Mouse (Mus musculus) hindbrain, postnatal 0 days (tissue): ENCODE measurements around the gene Spg11. TPM values are rescaled to one million over a fixed set of nuclear protein-coding genes. Genes with fewer than 3 reads are reported as not detected.

Source experiments
- ATAC-seq: fragments of 200-750 bp; cut with Nextera tagmentation; 2 replicates; pipeline ENCODE4 v1.8.0; 2017; ENCODE audit warnings: mild to moderate bottlenecking, moderate TSS enrichment, moderate library complexity
- DNase-seq: peaks from one replicate; pipeline ENCODE4 v3.0.0-alpha.2; 2015; ENCODE audit warnings: low spot score
- H3K27ac ChIP-seq: fragments of 300-500 bp; sonication (generic); 2 replicates; pipeline ENCODE4 v1.5.1; 2014; ENCODE audit warnings: mild to moderate bottlenecking
- H3K27me3 ChIP-seq: fragments of 300-500 bp; sonication (generic); 2 replicates; pipeline ENCODE4 v1.6.1; 2014; ENCODE audit warnings: low read length, mixed read lengths; ENCODE audit not compliant: insufficient read depth
- H3K36me3 ChIP-seq: fragments of 300-500 bp; sonication (generic); 2 replicates; pipeline ENCODE4 v1.6.1; 2014; ENCODE audit warnings: low read length, mixed read lengths; ENCODE audit not compliant: insufficient read depth
- H3K4me1 ChIP-seq: fragments of 300-500 bp; sonication (generic); 2 replicates; pipeline ENCODE4 v1.6.1; 2014; ENCODE audit warnings: antibody characterized with exemption, low read length, mixed read lengths; ENCODE audit not compliant: insufficient read depth
- H3K4me2 ChIP-seq: fragments of 300-500 bp; sonication (generic); 2 replicates; pipeline ENCODE4 v1.6.1; 2014; ENCODE audit warnings: low read depth, mild to moderate bottlenecking, low read length, moderate library complexity, mixed read lengths
- H3K4me3 ChIP-seq: fragments of 300-500 bp; sonication (generic); 2 replicates; pipeline ENCODE4 v1.5.1; 2014; ENCODE audit warnings: low read length
- H3K9ac ChIP-seq: fragments of 300-500 bp; sonication (generic); replicated peaks from 2 replicates; pipeline ENCODE4 v1.6.1; 2014; ENCODE audit warnings: mild to moderate bottlenecking, low read length, moderate library complexity, mixed read lengths
- H3K9me3 ChIP-seq: fragments of 300-500 bp; sonication (generic); 2 replicates; pipeline ENCODE4 v1.6.1; 2016; ENCODE audit warnings: low read length, mixed read lengths
- CTCF ChIP-seq: IDR thresholded peaks from 2 replicates; pipeline ENCODE4 v1.5.1; 2016; ENCODE audit warnings: antibody characterized with exemption, control low read depth, low read depth
- whole genome bisulfite sequencing: fragments of 180-500 bp; shearing (Covaris S2); extraction: QIAGEN DNeasy Blood & Tissue Kit; methylation state at CpG from one replicate; pipeline ENCODE4 v1.1.7; 2014; 5-methylcytosine and 5-hydroxymethylcytosine counted together
- polyA plus RNA-seq: library from polyadenylated mRNA; unstranded; fragments of >200 nt; fragmentation: Nextera tagmentation; extraction: Ambion mirVana; gene quantifications from 2 replicates; pipeline ENCODE4 v1.2.1, GENCODE M21; 2015
- total RNA-seq: library from RNA; depleted of rRNA; stranded (reverse); fragments of >200 nt; gene quantifications from 2 replicates; pipeline ENCODE4 v1.2.3, GENCODE M21; 2014

The Spg11 gene
- total and polyA plus RNA-seq, 2 experiments from 2014 or later = 4.3 to 21.9 TPM

GRCm38 (mm10) chr2:122159667-122160066 lies 41.5 kb upstream of the Spg11 start:
- ATAC-seq (no peak), DNase-seq (no peak)
- no peak for TF ChIP-seq CTCF
- 92% methylated on average over 6 of the region's 6 CpGs for WGBS
- Histone ChIP-seq H3K9me3 (no peaks in the 10 kb centered on the region), H3K4me2 (no peak overlapping the region), H3K4me3 (no peak overlapping the region), H3K36me3 (no peaks in the 10 kb centered on the region), H3K9ac (no peak overlapping the region), H3K27ac (no peak overlapping the region), H3K27me3 (no peaks in the 10 kb centered on the region), H3K4me1 (no peaks in the 10 kb centered on the region)

DNA sequence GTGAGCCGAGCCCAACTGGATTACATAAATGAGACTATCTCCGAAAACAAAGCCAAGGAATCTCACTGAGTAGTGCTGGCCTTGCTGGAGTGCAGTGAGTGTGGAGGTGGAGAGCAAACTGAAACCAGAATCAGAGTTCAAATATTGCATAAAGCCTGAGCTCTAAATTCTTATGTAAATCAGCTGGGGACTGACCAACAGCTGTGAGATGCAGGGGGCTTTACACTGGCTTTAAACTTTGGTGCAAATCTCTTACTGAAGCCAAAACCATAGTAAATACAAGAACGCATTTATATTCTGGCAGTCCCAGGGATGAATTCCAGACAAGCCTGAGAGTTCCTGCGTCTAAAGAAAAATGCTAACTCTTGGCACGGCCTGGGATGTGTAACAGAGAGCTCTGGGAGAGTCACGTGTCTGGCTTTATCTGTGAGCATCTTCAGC lies 40.2 kb upstream of the Spg11 start:
- no peaks in the 10 kb centered on the region for H3K36me3 ChIP-seq
- H3K4me3 ChIP-seq = no peak overlapping the region
- H3K9ac ChIP-seq = no peak overlapping the region
- no peak overlapping the region for H3K4me2 ChIP-seq
- no peaks in the 10 kb centered on the region for H3K27me3 ChIP-seq
- DNase-seq = peak; percentile 4
- 51% methylated on average over 6 of the region's 6 CpGs for WGBS
- no peaks in the 10 kb centered on the region for H3K4me1 ChIP-seq
- no peak for TF ChIP-seq CTCF
- H3K9me3 ChIP-seq = no peaks in the 10 kb centered on the region
- H3K27ac ChIP-seq = no peak overlapping the region
- no peak for ATAC-seq

DNA sequence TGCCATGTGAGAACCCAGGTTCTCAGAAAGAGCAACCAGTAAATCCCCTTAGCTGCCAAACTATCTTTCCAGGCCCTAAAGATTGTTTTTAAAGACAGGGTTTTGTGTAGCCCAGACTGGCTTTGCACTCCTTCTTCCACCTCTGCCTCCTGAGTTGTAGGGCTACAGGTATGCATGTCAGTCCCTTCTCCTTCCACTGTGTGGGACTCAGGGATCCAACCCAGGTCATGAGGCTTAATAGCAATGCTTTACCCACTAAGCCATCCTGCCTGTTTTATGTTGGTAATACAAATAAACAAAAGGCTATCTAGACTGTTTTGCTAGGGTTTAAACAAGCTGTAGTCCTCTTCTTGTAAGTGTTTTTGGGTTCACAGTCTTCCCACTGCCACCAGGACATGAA lies 39.4 kb upstream of the Spg11 start:
- TF ChIP-seq CTCF = no peak
- Histone ChIP-seq H3K27ac (no peak overlapping the region), H3K36me3 (no peaks in the 10 kb centered on the region), H3K9ac (no peak overlapping the region), H3K4me2 (no peak overlapping the region), H3K4me3 (no peak overlapping the region), H3K27me3 (no peaks in the 10 kb centered on the region), H3K9me3 (no peaks in the 10 kb centered on the region), H3K4me1 (no peaks in the 10 kb centered on the region)
- ATAC-seq (no peak), DNase-seq (no peak)

DNA sequence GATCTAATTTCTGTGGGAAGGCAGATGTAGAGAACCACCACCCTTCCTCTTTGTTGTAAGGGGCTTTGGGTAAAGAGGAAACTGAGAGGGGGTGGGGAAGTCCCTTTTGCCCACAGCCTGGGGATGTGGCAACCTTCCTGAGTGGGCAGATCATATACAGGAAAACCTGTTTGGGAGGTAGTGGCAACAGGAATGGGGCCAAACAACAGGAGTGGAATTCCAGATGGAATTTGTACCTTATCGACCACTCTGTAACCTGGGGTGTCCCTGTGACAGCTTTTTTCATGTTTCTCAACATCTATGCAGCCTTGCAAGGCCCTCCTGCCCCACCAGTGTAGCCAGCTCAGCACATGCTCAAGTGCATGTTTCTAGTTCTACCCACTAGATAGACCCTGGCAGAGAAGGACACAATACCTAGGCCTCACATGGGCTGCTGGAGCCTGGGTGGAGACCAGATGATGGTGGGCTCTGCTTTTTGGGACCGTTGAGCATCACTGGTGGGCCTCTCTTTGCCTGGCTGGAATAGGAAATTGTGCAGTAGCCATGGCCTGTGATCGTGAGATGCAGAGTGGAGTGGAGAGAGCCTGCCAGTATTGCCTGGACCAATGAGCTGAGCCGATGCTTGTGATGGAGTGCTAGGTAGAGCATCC lies 38.0 kb upstream of the Spg11 start:
- ATAC-seq (no peak), DNase-seq (no peak)
- H3K4me1 ChIP-seq = no peaks in the 10 kb centered on the region
- WGBS = 90% methylated on average over 4 of the region's 4 CpGs
- no peaks in the 10 kb centered on the region for H3K27me3 ChIP-seq
- H3K36me3 ChIP-seq = no peaks in the 10 kb centered on the region
- no peaks in the 10 kb centered on the region for H3K9me3 ChIP-seq
- no peak overlapping the region for H3K4me2 ChIP-seq
- no peak overlapping the region for H3K4me3 ChIP-seq
- no peak for TF ChIP-seq CTCF
- no peak overlapping the region for H3K9ac ChIP-seq
- H3K27ac ChIP-seq = no peak overlapping the region

DNA sequence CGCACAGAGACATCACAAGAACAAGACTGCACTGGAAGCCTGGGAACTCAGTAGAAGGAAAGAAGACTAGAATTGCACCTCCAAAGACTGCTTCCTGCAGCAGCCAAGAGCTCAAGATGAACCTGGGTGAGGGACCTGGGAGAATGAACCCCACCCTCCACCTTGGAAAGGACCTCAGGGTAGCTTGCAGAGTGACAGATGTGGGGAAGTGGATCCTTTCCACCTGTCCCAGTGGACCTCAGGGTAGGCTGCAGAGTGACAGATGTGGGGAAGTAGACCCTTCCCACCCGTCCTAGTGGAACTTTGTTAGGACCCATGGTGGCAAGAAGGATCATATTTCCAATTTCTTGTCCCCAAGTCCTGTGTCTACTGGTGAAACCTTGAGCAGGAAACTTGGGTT lies 37.1 kb upstream of the Spg11 start:
- Histone ChIP-seq H3K27me3 (no peaks in the 10 kb centered on the region), H3K36me3 (no peaks in the 10 kb centered on the region), H3K4me1 (no peaks in the 10 kb centered on the region), H3K9me3 (no peaks in the 10 kb centered on the region), H3K27ac (no peak overlapping the region), H3K4me2 (no peak overlapping the region), H3K9ac (no peak overlapping the region), H3K4me3 (no peak overlapping the region)
- TF ChIP-seq CTCF = no peak
- WGBS = 86% methylated on average over 2 of the region's 2 CpGs
- no peak for ATAC-seq
- DNase-seq = no peak

GRCm38 (mm10) chr2:122154479-122154878 lies 36.3 kb upstream of the Spg11 start:
- Histone ChIP-seq H3K27me3 (no peaks in the 10 kb centered on the region), H3K4me2 (no peak overlapping the region), H3K9me3 (no peaks in the 10 kb centered on the region), H3K4me3 (no peak overlapping the region), H3K36me3 (no peaks in the 10 kb centered on the region), H3K4me1 (no peaks in the 10 kb centered on the region), H3K27ac (no peak overlapping the region), H3K9ac (no peak overlapping the region)
- WGBS = 95% methylated on average over 2 of the region's 2 CpGs
- no peak for TF ChIP-seq CTCF
- no peak for DNase-seq
- ATAC-seq = no peak

DNA sequence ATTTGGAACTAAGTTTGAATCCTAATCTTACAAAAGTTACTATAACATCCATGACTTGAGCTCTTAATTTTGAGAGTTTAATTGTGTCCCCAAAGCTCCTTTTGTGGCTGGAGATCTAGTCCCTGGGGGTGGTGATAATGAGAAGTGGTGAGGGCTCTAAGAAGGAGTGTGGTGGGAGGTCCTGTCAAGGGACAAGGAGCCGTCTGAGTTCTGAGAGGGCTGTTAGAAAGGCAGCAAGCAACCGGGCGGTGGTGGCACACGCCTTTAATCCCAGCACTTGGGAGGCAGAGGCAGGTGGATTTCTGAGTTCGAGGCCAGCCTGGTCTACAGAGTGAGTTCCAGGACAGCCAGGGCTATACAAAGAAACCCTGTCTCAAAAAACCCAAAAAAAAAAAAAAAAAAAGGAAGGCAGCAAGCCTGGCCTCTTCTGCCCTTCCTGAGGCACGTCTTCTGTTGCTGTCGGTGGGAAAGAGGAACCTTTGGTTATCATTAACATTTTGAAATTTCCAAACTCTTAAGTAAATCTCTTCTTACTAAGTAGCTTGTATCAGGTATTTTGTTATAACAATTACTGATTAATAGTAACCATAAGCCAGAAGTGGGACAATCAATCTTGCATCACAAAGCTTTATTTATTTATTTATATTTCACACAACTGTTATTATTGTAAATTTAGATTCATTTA lies 35.6 kb upstream of the Spg11 start:
- DNase-seq = no peak
- Histone ChIP-seq H3K9ac (no peak overlapping the region), H3K4me3 (no peak overlapping the region), H3K27ac (no peak overlapping the region), H3K36me3 (no peaks in the 10 kb centered on the region), H3K4me2 (no peak overlapping the region), H3K4me1 (no peaks in the 10 kb centered on the region), H3K9me3 (no peaks in the 10 kb centered on the region), H3K27me3 (no peaks in the 10 kb centered on the region)
- no peak for TF ChIP-seq CTCF
- ATAC-seq = no peak
- WGBS = 87% methylated on average over 7 of the region's 7 CpGs
